Mouse (Mus musculus): Measurements from ENCODE around the gene Enc1. TPM values are rescaled to one million over a fixed set of nuclear protein-coding genes. Genes with fewer than 3 reads are reported as not detected.
A peak's percentile ranks its signal among the peaks of the same experiment; 100 is the strongest.

Enc1 gene
- polyA plus RNA-seq, 1 experiment: 303 TPM

DNA sequence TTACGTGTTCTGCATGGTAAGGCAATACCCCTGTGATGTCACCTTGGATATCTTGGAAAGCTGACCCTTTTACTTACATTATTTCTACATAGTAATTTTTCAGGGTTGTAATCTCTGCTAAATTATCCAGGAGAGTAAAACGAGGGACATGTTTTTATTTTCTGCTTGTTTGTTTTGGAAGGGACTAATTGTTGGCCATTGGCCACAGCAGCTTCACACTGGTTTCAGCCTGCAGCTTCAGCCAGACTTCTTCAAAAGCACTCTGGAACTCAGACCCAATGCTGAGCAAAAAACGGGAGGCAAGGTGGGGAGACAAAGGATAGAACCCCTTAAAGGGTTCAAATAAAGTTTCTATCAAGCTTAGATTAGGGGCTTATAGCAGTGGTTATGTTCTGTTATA lies 10.8 kb upstream of the Enc1 start:
- TF ChIP-seq POLR2A (IDR thresholded peaks at IDR 0.05; ENCODE audit: borderline replicate concordance, extremely low read depth, insufficient read depth, insufficient read length, poor library complexity, severe bottlenecking) (no peak), CTCF (IDR thresholded peaks at IDR 0.05; ENCODE audit: borderline replicate concordance, extremely low read depth, insufficient read depth, insufficient read length) (no peak)
- DNase-seq (ENCODE audit: low read depth): no peak

DNA sequence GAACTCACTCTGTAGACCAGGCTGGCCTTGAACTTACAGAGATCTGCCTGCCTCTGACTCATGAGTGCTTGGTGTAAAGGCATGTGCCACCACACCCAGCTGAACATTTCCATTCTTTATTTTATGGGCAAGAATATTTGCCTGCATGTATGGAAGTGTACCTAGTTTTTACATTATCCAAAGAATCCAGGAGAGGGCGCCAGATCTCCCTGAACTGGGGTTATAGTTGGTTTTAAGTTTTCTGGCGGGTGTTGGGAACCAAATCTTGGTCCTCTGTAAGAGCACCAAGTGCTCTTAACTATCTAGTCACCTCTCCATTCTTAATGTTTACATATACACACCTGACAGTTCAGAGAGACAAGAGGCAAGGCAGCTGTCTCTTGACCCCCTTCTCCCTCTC lies 7.8 kb upstream of the Enc1 start:
- no peak for DNase-seq (ENCODE audit: low read depth)
- TF ChIP-seq POLR2A (IDR thresholded peaks at IDR 0.05; ENCODE audit: borderline replicate concordance, extremely low read depth, insufficient read depth, insufficient read length, poor library complexity, severe bottlenecking): no peak
- no peak for TF ChIP-seq CTCF (IDR thresholded peaks at IDR 0.05; ENCODE audit: borderline replicate concordance, extremely low read depth, insufficient read depth, insufficient read length)

DNA sequence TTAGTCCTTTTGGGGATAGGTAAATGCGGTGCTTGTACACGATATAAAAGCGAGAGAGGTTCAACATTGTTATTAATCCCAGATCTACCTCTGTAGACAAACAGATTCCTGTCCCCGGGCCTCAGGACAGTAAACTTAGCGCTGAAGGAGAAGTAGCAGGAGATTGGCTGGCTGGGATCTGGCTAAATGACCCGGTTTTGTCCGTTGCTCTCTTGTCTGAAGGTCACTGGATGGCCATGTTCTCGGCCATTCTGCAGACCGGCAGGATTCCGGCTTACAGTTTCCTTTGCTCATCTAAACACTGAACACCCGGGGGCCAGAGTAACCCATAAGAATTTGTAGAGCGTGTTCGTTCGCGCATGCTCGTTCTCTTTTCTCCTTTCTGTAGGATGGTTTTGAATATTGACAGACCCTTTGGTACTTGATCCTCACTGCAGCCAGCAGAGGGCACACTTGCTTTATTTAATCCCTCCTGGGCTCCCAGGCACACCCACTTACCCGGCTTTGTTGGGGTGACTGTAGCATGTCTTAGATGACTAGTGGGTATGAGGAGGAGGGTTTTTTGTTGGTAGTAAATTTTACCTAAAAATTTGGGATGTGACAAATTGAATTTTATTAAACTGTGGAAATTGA lies 6.0 kb upstream of the Enc1 start:
- DNase-seq (ENCODE audit: low read depth): peak; percentile 96
- TF ChIP-seq POLR2A (IDR thresholded peaks at IDR 0.05; ENCODE audit: borderline replicate concordance, extremely low read depth, insufficient read depth, insufficient read length, poor library complexity, severe bottlenecking): no peak
- peak; percentile 87 for TF ChIP-seq CTCF (IDR thresholded peaks at IDR 0.05; ENCODE audit: borderline replicate concordance, extremely low read depth, insufficient read depth, insufficient read length)

DNA sequence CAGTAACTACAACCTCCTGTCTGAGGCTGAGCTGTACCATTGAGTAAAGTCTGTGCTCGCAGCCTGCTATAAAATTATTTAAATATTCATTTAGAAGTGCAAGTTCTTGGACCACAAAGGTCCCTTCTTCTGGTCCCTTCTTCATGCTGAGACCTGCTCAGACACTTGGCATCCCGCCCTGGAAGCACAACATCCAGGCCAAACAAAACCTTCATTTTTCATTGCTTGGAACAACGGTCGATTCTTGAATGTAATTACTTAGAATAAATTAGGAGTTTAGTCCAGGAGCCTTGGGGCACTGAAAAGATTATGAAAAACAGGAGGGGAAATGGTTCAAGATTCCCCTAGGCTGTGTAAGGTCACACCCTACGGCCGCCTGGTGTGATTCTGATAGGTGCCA lies 5.0 kb upstream of the Enc1 start:
- TF ChIP-seq POLR2A (IDR thresholded peaks at IDR 0.05; ENCODE audit: borderline replicate concordance, extremely low read depth, insufficient read depth, insufficient read length, poor library complexity, severe bottlenecking) (no peak), CTCF (IDR thresholded peaks at IDR 0.05; ENCODE audit: borderline replicate concordance, extremely low read depth, insufficient read depth, insufficient read length) (no peak)
- peak; percentile 80 for DNase-seq (ENCODE audit: low read depth)

DNA sequence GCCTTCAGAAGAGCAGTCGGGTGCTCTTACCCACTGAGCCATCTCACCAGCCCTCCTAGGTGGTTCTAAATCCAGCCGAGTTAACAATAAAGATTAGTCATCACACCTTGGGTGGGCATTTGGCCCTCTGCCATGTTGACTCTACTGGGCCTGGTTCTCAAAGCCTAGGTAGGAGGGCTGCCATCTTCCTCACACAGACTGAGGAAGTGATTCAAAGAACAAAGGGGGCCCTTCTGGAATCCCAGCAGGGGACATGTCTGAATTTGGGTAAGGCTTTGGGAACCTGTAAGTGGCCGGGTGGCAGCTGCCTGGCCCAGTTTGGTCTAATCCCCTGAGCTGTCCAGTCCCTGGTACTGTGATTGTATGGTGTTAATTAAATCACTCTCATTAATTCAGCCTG lies 3.2 kb upstream of the Enc1 start:
- TF ChIP-seq CTCF (IDR thresholded peaks at IDR 0.05; ENCODE audit: borderline replicate concordance, extremely low read depth, insufficient read depth, insufficient read length) (no peak), POLR2A (IDR thresholded peaks at IDR 0.05; ENCODE audit: borderline replicate concordance, extremely low read depth, insufficient read depth, insufficient read length, poor library complexity, severe bottlenecking) (no peak)
- DNase-seq (ENCODE audit: low read depth): peak; percentile 95

DNA sequence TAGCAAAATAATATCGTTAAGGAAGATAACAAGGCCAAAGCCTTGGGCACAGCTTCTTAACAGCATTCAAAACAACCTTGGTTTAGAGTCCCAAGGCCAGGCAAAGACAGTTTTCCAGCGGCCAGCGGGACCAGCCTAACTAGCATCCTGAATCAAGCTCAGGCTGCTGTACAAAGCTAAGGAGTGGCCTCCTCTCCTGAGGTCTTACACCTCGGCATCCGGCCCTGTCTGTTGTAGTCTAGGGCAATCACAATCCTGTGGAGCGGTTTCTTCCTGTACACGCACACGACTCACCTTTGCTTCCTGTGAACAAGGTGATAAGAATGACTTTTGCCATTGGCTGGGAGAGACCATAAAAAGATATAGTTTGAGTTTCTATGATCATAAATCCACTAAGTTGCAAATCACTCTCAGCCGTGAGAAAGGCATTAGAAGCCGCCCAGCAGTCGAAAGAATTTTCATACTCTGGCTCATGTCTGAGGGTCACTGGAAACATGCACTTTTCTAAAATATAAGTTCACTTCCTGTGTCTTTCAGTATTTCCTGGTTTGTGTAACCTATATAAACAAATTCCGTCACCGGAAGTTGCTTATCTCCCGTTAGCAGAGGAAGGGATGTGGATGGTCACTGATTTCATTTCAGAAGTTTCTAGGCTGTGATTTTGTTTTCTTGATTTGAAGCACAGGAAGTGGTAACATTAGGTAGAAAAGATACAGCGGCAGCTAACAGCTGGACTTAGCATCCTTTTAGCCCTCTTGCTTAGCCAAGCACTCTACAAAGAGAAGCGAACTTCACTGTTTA lies 2.5 kb upstream of the Enc1 start:
- TF ChIP-seq POLR2A (IDR thresholded peaks at IDR 0.05; ENCODE audit: borderline replicate concordance, extremely low read depth, insufficient read depth, insufficient read length, poor library complexity, severe bottlenecking) (no peak), CTCF (IDR thresholded peaks at IDR 0.05; ENCODE audit: borderline replicate concordance, extremely low read depth, insufficient read depth, insufficient read length) (no peak)

DNA sequence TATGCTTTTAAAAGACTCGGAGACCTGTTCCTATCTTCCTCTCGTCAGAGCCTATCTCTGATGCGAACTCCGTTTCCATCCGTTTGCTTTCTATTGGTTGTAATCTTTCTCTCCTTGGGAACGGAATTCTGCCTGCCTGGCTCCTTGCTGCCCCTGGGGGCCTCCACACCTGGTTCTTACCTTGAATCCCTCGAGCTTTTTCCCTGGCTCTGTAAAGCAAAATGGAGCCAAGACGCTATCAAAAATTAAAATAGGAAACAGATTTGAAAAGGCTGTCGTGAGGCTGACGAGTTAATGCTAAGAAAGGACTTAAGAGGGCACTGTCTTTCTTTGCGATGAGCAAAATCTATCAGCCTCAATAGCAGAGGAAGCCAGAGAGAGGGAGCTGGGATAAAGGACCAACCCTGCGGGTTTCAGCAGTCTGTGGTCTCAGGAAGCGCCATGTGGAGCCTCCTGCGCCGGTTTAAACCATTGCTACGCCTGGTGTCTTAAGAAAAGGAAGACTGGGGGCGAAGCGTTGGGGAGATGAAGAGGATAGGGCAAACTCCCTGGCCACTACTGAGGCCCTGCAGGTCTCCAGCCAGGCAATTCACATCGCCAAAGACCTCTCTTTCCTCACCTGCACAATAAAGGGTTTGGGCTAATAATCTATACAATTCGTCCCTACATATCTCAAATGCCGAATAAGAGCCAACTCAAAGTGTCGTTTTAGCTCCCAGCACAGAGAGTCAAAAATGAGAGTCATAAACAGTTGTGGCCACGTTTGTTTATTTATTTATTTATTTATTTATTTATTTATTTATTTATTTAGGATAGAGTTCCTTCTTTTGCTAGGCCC lies 1.3 kb upstream of the Enc1 start:
- TF ChIP-seq POLR2A (IDR thresholded peaks at IDR 0.05; ENCODE audit: borderline replicate concordance, extremely low read depth, insufficient read depth, insufficient read length, poor library complexity, severe bottlenecking): peak; percentile 19; the same call in 1 of the 2 replicates
- TF ChIP-seq CTCF (IDR thresholded peaks at IDR 0.05; ENCODE audit: borderline replicate concordance, extremely low read depth, insufficient read depth, insufficient read length): peak; percentile 59; the same call in 1 of the 2 replicates
- peak; percentile 96 for DNase-seq (ENCODE audit: low read depth)

More for the DNA sequence above, 2.5 kb upstream of the Enc1 start:
- DNase-seq (ENCODE audit: low read depth): no peak

DNA sequence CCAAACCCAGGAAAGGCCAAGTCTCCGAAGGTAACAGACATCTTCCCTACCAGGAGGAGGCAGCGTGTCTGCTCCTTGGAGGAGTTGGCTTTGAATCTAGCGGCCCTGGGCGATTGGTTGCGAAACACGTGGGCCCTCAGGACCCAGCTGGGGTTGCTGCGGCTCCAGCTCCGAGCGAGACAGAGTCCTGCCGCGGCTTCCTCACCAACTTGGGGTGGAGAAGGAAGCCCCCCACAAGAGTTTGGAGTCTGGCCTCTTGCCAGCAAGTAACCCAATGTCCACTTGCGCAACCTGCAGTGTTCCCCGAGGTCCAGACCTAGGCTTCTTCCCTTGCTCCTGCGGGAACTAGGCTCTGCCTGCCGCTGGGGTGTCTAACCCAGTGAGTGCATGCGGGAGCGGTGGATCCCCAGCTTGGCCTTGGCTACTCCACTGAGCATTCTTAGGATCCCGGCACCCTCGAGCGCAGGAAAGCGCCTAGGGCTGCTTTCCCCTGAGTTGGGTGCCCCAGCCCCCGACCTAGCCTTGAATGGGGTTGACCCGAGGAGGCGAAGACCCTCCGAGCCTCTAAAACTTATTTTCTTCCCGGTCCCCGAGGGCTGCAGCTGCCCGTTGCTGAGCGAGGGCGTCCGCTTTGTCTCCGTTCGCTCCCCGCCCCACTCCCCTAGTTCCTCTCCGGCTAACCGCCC lies 483 bp upstream of the Enc1 start:
- TF ChIP-seq POLR2A (IDR thresholded peaks at IDR 0.05; ENCODE audit: borderline replicate concordance, extremely low read depth, insufficient read depth, insufficient read length, poor library complexity, severe bottlenecking) (no peak; the same call in 1 of the 2 replicates), CTCF (IDR thresholded peaks at IDR 0.05; ENCODE audit: borderline replicate concordance, extremely low read depth, insufficient read depth, insufficient read length) (peak; percentile 56; the same call in 1 of the 2 replicates)
- DNase-seq (ENCODE audit: low read depth): peak; percentile 95

DNA sequence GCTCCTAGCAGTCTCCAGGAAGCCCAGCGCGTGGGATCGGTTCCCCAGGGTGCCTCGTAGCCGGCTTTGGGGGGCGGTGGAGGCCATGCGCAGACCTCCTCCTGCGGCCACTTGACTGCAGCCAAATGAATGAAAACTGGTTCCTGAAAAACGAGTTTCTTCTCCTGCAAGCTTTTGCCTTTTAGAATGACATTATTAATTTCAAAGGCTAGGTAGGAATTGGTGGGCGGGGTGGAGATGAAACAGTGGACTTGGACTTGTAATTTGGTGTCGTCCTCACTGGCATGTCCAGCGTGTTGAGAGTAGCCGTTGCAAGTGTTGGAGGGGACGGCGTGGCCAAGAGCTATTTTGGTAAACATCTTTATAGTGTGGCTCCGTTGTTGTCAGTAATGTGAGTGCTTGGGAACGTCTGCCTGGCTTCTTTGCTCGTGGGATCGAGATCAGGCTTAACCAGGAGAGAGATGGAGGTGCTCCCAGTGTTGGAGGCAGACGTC lies 929 bp downstream of the Enc1 start:
- TF ChIP-seq CTCF (IDR thresholded peaks at IDR 0.05; ENCODE audit: borderline replicate concordance, extremely low read depth, insufficient read depth, insufficient read length) (no peak), POLR2A (IDR thresholded peaks at IDR 0.05; ENCODE audit: borderline replicate concordance, extremely low read depth, insufficient read depth, insufficient read length, poor library complexity, severe bottlenecking) (no peak)
- DNase-seq (ENCODE audit: low read depth): peak; percentile 44

DNA sequence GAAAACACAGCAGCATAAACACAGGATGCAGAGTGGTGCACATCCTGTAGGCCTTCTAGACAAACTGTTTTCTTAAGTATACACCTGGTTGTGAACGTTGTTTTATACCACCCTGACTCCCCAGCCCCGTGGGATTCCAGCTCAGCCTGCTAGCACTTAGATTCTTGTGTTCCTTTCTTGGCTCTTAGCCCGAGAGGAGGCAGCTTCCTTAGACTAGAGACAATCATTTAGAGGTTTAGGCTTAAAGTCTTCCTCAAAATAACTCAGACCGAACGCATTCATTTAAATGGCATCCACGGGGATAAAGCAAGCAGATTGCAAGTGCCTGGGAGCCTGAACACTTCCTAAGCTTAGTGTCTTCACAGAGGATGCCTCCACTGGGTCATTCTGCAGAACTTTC lies 1.8 kb downstream of the Enc1 start:
- TF ChIP-seq CTCF (IDR thresholded peaks at IDR 0.05; ENCODE audit: borderline replicate concordance, extremely low read depth, insufficient read depth, insufficient read length): no peak
- no peak for TF ChIP-seq POLR2A (IDR thresholded peaks at IDR 0.05; ENCODE audit: borderline replicate concordance, extremely low read depth, insufficient read depth, insufficient read length, poor library complexity, severe bottlenecking)
- peak; percentile 75 for DNase-seq (ENCODE audit: low read depth)

Measured in brain, embryonic 14.5 days (tissue).